8 mouse cellular contexts compared by ENCODE assay signal in genomic region chr10:127195328-127196129, GRCm38 (mm10). TPM values are rescaled to one million over a fixed set of nuclear protein-coding genes. Genes with fewer than 3 reads are reported as not detected.
DNase-seq lines count a peak whose midpoint lies in the region; ATAC-seq and TF ChIP-seq lines count a peak whose summit lies in the region.

TSS of gene Dtx3 (minus strand) at chr10:127195728.

- H3K36me3 ChIP-seq in forebrain, embryonic 11.5 days (ENCODE audit: control insufficient read depth, insufficient read depth, low read length): no peaks in the 10 kb centered on the region; the same call in 1 of the 2 replicates
- H3K36me3 ChIP-seq in testis, adult 2 months (ENCODE audit: control insufficient read depth, insufficient read depth, low read length): peaks cover 2% of the 10 kb centered on the region; the same call in 1 of the 2 replicates

- H3K4me2 ChIP-seq in forebrain, embryonic 11.5 days (ENCODE audit: low read depth, low read length, severe bottlenecking): peak within 1 kb of the TSS; percentile 90

- H3K9ac ChIP-seq in forebrain, embryonic 11.5 days (ENCODE audit: low read length): peak within 1 kb of the TSS; percentile 94

- TF ChIP-seq POLR2A in testis, adult 2 months (IDR thresholded peaks at IDR 0.05; ENCODE audit: control insufficient read depth, low read depth, low read length): no peak

- peak within 1 kb of the TSS; percentile 84 for H3K27ac ChIP-seq in forebrain, embryonic 11.5 days (ENCODE audit: low read depth, low read length)
- H3K27ac ChIP-seq in testis, adult 2 months (ENCODE audit: control insufficient read depth, insufficient read depth, low read depth, low read length): peak within 1 kb of the TSS; percentile 86

- DNase-seq in frontal cortex, adult 2 months (ENCODE audit: extremely low spot score in 1 of 2, low spot score in 1 of 2): no peak
- DNase-seq in frontal cortex, postnatal 25 days (ENCODE audit: low spot score in 2 of 2): no peak
- peak; percentile 62 for DNase-seq in adrenal gland, postnatal 10 days
- peak; percentile 80 for DNase-seq in forebrain, embryonic 11.5 days (ENCODE audit: low spot score)
- no peak for DNase-seq in heart, postnatal 25 days (ENCODE audit: low spot score)
- peak in 1 of 2 experiments; percentile 64 for DNase-seq in layer of hippocampus, postnatal 10 days (ENCODE audit: low spot score in 2 of 2)
- DNase-seq in lung, postnatal 36 days: peak; percentile 38

- WGBS in forebrain, embryonic 11.5 days: under 1% methylated on average over 34 of the region's 47 CpGs

- H3K9me3 ChIP-seq in forebrain, embryonic 11.5 days (ENCODE audit: control insufficient read depth, low read length): no peaks in the 10 kb centered on the region

- intact Hi-C loops in heart, postnatal 25 days (cut with DNase I): no loop called here

- peaks cover 14% of the 10 kb centered on the region for H3K4me1 ChIP-seq in forebrain, embryonic 11.5 days (replicated peaks; ENCODE audit: control insufficient read depth, insufficient read depth, low read length)
- H3K4me1 ChIP-seq in testis, adult 2 months (ENCODE audit: control insufficient read depth, insufficient read depth, low read length): peaks cover 25% of the 10 kb centered on the region

- peak within 1 kb of the TSS; percentile 84 for H3K4me3 ChIP-seq in forebrain, embryonic 11.5 days (ENCODE audit: low read depth, low read length)
- peak within 1 kb of the TSS; percentile 95 for H3K4me3 ChIP-seq in testis, adult 2 months (ENCODE audit: control insufficient read depth, low read depth, low read length)

- ATAC-seq in forebrain, embryonic 11.5 days (replicated peaks; ENCODE audit: low FRiP score): peak; percentile 72

- TF ChIP-seq CTCF in testis, adult 2 months (IDR thresholded peaks at IDR 0.05; ENCODE audit: control insufficient read depth, insufficient read depth, insufficient replicate concordance, low read depth, low read length): no peak

- H3K27me3 ChIP-seq in forebrain, embryonic 11.5 days (ENCODE audit: control insufficient read depth, insufficient read depth, low read length): no peaks in the 10 kb centered on the region
- H3K27me3 ChIP-seq in testis, adult 2 months (ENCODE audit: control insufficient read depth, insufficient read depth, low read length): no peaks in the 10 kb centered on the region

RNA-seq across cellular contexts. Expression of gene Dtx3, which starts in this region (rescaled TPM):
- polyA plus RNA-seq in frontal cortex, adult 2 months (2012; rRNA removed): 375 and 413 TPM in 2 replicates
- total RNA-seq in adrenal gland, postnatal 10 days (2021): 10 to 100 TPM; 48.3 to 69.4 TPM
- polyA plus RNA-seq in forebrain, embryonic 11.5 days (2014; fragmentation: Nextera tagmentation; extraction: Ambion mirVana): 157 and 170 TPM in 2 replicates
- 10 to 100 TPM; 26.3 to 28.6 TPM for total RNA-seq in heart, postnatal 25 days (2021)
- 100 to 1,000 TPM; 187 to 203 TPM for total RNA-seq in layer of hippocampus, postnatal 10 days (2021)
- polyA plus RNA-seq in testis, adult 2 months (2012; rRNA removed): 126 and 129 TPM in 2 replicates

Comparison
In these comparisons a context has a peak if more than half of its experiments do, and no peak if none do; other contexts are left out.
1. DNase-seq: peak in adrenal gland, postnatal 10 days (single experiment), forebrain, embryonic 11.5 days (single experiment) and lung, postnatal 36 days (single experiment); none in frontal cortex, adult 2 months (0 of 2), frontal cortex, postnatal 25 days (0 of 2) and heart, postnatal 25 days (single experiment).